Mouse (Mus musculus) left cerebral cortex, adult 2 months (tissue): ENCODE measurements around the gene Gm32742. TPM values are rescaled to one million over a fixed set of nuclear protein-coding genes. Genes with fewer than 3 reads are reported as not detected.
A peak's percentile ranks its signal among the peaks of the same experiment; 100 is the strongest.

ENCODE experiments used
- DNase-seq, 2 experiments: peaks; one replicate each; pipeline ENCODE4 v3.0.0; 2021 to 2022; ENCODE audit warnings: low spot score in 2 of 2, mixed read lengths in 1 of 2; ENCODE audit errors: extremely low spot score in 1 of 2
- H3K27ac ChIP-seq: fragments of 200-600 bp; 2 replicates; pipeline ENCODE4 v1.8.1; 2022
- H3K4me3 ChIP-seq: fragments of 200-600 bp; 2 replicates; pipeline ENCODE4 v1.8.1; 2022
- CTCF ChIP-seq: fragments of 200-600 bp; IDR thresholded peaks from 2 replicates; pipeline ENCODE4 v1.8.1; 2022; ENCODE audit warnings: antibody characterized with exemption, mild to moderate bottlenecking, moderate library complexity
- intact Hi-C: fragments of 180-260 bp; cut with DNase I; formaldehyde crosslinking; loops from one replicate; pipeline ENCODE4 v1.15.1; 2025
- microRNA-seq, 2 experiments: library from miRNA; unstranded; fragments of <30 nt; microRNA quantifications; one replicate each; pipeline ENCODE4 v1.2.0; 2021
- total RNA-seq, 2 experiments: library from RNA; stranded (reverse); gene quantifications; 2 replicates each; pipeline ENCODE4 v1.2.3; 2021

The Gm32742 gene
- total RNA-seq, 2 experiments from 2014 or later: not detected

DNA sequence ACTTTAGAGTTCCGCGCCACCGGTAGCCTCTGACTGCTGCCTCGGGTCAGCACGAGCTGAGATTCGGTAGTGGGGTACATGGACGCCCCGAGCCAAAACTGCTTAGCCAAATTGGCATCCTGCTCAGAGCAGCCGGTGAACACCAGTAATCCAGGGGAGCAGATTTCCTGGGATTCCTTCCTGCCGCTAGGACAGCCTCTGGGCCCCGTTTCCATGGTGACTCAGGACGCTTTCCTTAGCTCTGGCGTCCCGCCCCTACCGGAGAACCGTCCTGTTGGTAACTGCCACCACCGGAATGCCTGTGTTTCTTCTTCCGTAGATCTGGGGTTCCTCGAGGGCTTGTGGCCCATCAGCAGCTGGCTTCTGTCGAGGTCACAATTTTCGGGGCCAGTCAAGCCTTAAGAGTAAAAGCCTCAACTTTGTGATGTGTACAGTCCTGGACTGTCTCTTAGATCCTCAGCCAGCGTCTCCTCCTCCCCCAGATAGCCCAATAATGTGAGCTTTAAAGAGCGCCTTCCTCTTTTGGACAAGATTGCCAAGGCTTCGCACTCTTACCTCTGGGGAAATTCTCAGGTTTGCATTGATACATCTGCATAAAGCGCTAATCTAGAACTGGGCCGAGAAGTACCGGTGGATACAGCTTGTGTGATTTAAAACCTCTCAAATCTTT, 63.4 kb downstream of the Gm32742 start, which contains the start of gene 4833427G06Rik:
TSS of gene 4833427G06Rik (minus strand) at position 323 of the 670 bp plus-strand sequence.
- peak; percentile 30 to 33 for DNase-seq
- Histone ChIP-seq H3K4me3 (no peak within 1 kb of the TSS), H3K27ac (no peak within 1 kb of the TSS)
- TF ChIP-seq CTCF: no peak; the same call in 1 of the 2 replicates
- intact Hi-C loops: no loop called here

DNA sequence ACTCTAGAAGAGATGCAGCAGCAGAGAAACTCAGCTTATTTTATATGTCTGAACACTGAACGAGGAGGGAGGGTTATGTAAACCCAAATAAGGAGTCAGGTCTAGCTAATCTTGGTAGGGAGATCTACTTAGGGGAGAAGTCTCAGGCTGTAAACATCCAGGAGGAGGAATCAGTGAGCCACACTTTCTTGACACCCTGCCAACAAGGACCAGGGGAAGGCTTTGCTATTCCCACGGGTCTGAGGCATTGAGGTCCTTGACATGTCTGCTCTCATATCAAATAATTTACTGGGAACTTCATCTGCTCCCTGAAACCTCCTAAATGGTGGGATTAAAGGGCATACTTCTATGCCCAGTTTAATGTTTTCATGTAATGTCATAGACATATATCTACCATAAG, 69.0 kb downstream of the Gm32742 start:
- TF ChIP-seq CTCF: no peak
- Histone ChIP-seq H3K4me3 (no peak overlapping the region), H3K27ac (no peak overlapping the region)
- DNase-seq: no peak
- intact Hi-C loops: no loop called here

DNA sequence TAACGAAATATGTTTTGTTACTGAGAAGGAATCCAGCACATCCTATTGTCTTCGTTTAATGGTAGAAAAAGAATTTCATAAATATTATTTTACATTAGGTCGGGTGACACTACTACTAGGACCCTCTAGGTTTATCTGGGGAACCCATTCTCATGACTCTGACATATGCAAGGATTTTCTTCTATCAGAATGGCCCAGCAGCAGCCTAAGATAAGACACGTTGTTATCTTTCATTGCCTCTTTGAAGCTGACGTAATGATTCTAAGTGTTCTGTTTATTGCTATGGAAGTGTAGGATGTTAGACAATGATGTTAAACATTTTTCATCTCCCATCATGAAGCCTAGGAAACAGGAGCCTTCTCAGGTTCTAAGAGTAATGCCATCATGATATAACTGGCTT, 71.6 kb downstream of the Gm32742 start:
- no peak for TF ChIP-seq CTCF
- no peak for DNase-seq
- H3K27ac ChIP-seq: no peak overlapping the region
- intact Hi-C loops: no loop called here
- H3K4me3 ChIP-seq: no peak overlapping the region

DNA sequence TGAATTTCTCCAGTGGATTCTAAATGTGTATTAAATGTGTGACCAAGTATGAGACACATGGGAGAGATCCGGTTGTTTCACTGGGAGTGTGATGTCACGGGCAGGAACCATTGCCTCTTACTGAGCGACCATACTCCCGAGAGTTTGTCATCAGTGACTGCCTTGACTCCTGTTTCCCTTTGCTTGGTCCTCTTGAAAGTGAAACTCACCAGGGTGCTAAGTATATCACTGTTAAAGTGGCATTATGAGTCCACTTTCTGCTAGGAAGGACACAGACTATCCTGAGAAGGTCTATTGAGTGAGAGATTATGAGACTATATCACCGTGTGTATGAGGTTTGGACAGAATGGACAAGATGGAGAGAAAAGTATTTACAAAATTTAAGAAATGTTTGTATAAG, 83.7 kb downstream of the Gm32742 start:
- no peak for DNase-seq
- no peak for TF ChIP-seq CTCF
- Histone ChIP-seq H3K27ac (no peak overlapping the region), H3K4me3 (no peak overlapping the region)
- intact Hi-C loops: no loop called here

Small RNA genes within 50 kb of the gene (microRNA-seq; reads per million reads assigned to microRNA genes)
- gene Mir34b: 6.1 to 7.6 reads per million in 2 experiments
- gene Mir34c: 51.9 to 255 reads per million in 2 experiments

Other genes with a start within 250 kb of the Gm32742 start
- 10 to 100 TPM; 57.5 to 84.4 TPM for gene Sik2, start 156.4 kb downstream of the Gm32742 start, total RNA-seq
- gene Btg4, start 104.6 kb downstream of the Gm32742 start, total RNA-seq: not detected
- 1 to 10 TPM; 6.8 to 7.4 TPM for gene Layn, start 88.4 kb downstream of the Gm32742 start, total RNA-seq
- not detected for gene 4833427G06Rik, start 63.4 kb downstream of the Gm32742 start, total RNA-seq
- gene Pou2af1, start 48.2 kb upstream of the Gm32742 start, total RNA-seq: under 1 TPM in 1 of 2 experiments, not detected in 1; 0.14 TPM
- 1 to 10 TPM; 1.0 to 1.4 TPM for gene Colca2, start 113.1 kb upstream of the Gm32742 start, total RNA-seq
- gene 1810046K07Rik, start 163.4 kb upstream of the Gm32742 start, total RNA-seq: not detected